Mouse (Mus musculus) limb, embryonic 11.5 days (tissue): ENCODE results near the gene Emilin3. TPM values are rescaled to one million over a fixed set of nuclear protein-coding genes. Genes with fewer than 3 reads are reported as not detected.

Experiments
- ATAC-seq: fragments of 200-750 bp; cut with Nextera tagmentation; 2 replicates; pipeline ENCODE4 v1.8.0; 2017; ENCODE audit warnings: low read depth; ENCODE audit not compliant: insufficient number of reproducible peaks, low FRiP score, low TSS enrichment
- DNase-seq: peaks from one replicate; pipeline ENCODE4 v3.0.0-alpha.2; 2015; ENCODE audit warnings: low spot score
- H3K27ac ChIP-seq: fragments of 300-500 bp; sonication (generic); replicated peaks from 2 replicates; pipeline ENCODE4 v1.5.1; 2014; ENCODE audit warnings: low read depth, mild to moderate bottlenecking, low read length
- H3K27me3 ChIP-seq: fragments of 300-500 bp; sonication (generic); 2 replicates; pipeline ENCODE4 v1.6.1; 2014; ENCODE audit warnings: mild to moderate bottlenecking, low read length, mixed read lengths; ENCODE audit not compliant: control insufficient read depth, insufficient read depth
- H3K36me3 ChIP-seq: fragments of 300-500 bp; sonication (generic); 2 replicates; pipeline ENCODE4 v1.6.1; 2014; ENCODE audit warnings: mild to moderate bottlenecking, low read length, moderate library complexity, mixed read lengths; ENCODE audit not compliant: control insufficient read depth, insufficient read depth
- H3K4me1 ChIP-seq: fragments of 300-500 bp; sonication (generic); 2 replicates; pipeline ENCODE4 v1.6.1; 2014; ENCODE audit warnings: low read length, mixed read lengths; ENCODE audit not compliant: control insufficient read depth, insufficient read depth
- H3K4me2 ChIP-seq: fragments of 300-500 bp; sonication (generic); 2 replicates; pipeline ENCODE4 v1.6.1; 2014; ENCODE audit warnings: low read depth, mild to moderate bottlenecking, moderate library complexity; ENCODE audit not compliant: severe bottlenecking
- H3K4me3 ChIP-seq: fragments of 300-500 bp; sonication (generic); 2 replicates; pipeline ENCODE4 v1.5.1; 2014; ENCODE audit warnings: low read depth, low read length
- H3K9ac ChIP-seq: fragments of 300-500 bp; sonication (generic); 2 replicates; pipeline ENCODE4 v1.6.1; 2014; ENCODE audit warnings: mild to moderate bottlenecking, low read length
- H3K9me3 ChIP-seq: fragments of 300-500 bp; sonication (generic); 2 replicates; pipeline ENCODE4 v1.6.1; 2016; ENCODE audit warnings: low read length; ENCODE audit not compliant: control insufficient read depth
- WGBS: fragments of 180-500 bp; shearing (Covaris S2); extraction: QIAGEN DNeasy Blood & Tissue Kit; methylation state at CpG from one replicate; pipeline ENCODE4 v1.1.7; 2014; 5-methylcytosine and 5-hydroxymethylcytosine counted together
- polyA plus RNA-seq: library from polyadenylated mRNA; unstranded; fragments of >200 nt; fragmentation: Nextera tagmentation; extraction: Ambion mirVana; gene quantifications from 2 replicates; pipeline ENCODE4 v1.2.1, GENCODE M21; 2014

Emilin3 gene
- polyA plus RNA-seq, 1 experiment from 2014 or later, result 3.8 TPM

DNA sequence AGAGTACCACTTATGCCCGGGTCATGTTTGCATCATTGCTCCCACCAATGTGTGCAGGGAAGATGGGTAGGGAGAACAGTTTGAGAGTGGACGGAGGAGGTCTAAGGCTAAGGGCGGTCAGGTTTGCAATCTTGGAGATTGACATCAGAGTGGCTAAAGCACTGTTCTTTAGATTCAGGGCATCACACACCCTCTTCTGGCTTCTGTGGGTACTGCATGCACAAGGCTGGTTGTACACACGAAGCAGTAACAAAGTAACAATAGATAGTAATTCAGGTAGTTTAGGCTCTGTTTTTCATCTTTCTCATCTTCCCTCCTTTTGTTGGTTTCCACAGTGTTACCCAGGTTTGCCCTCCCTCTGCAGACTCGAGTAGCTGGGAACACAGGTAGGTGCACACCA, 19.2 kb upstream of the Emilin3 start:
- Histone ChIP-seq H3K9me3 (no peaks in the 10 kb centered on the region), H3K27me3 (no peaks in the 10 kb centered on the region), H3K4me2 (no peak overlapping the region), H3K9ac (no peak overlapping the region), H3K4me1 (peaks cover 11% of the 10 kb centered on the region; the same call in 1 of the 2 replicates), H3K4me3 (no peak overlapping the region), H3K36me3 (no peaks in the 10 kb centered on the region), H3K27ac (no peak overlapping the region)
- DNase-seq (no peak), ATAC-seq (no peak)
- 94% methylated on average over 5 of the region's 5 CpGs for WGBS

DNA sequence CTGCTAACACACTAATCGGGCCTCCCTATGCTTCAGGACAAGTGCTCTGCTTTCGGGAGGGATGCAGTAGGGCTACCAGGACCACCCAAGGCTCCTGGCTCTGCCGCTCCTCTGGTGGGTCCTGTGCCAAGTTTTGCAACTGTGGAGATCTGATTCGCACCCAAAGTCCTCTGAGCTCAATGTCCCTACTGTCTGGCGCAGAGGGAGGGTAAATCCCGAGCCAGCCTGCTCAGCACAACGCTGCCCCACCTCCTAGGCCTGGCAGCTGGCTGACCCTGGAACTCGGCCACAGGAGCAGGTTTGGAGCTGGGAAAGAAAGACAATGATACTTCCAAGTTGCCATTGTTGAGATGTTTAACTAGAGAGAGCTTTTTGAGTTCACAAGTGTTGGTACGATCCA, 13.1 kb upstream of the Emilin3 start:
- no peak overlapping the region for H3K9ac ChIP-seq
- ATAC-seq (no peak), DNase-seq (no peak)
- no peak overlapping the region for H3K4me2 ChIP-seq
- 81% methylated on average over 9 of the region's 9 CpGs for WGBS
- H3K36me3 ChIP-seq, result no peaks in the 10 kb centered on the region
- no peak overlapping the region for H3K27ac ChIP-seq
- H3K9me3 ChIP-seq, result no peaks in the 10 kb centered on the region
- H3K27me3 ChIP-seq, result no peaks in the 10 kb centered on the region
- H3K4me1 ChIP-seq, result no peaks in the 10 kb centered on the region
- H3K4me3 ChIP-seq, result no peak overlapping the region

DNA sequence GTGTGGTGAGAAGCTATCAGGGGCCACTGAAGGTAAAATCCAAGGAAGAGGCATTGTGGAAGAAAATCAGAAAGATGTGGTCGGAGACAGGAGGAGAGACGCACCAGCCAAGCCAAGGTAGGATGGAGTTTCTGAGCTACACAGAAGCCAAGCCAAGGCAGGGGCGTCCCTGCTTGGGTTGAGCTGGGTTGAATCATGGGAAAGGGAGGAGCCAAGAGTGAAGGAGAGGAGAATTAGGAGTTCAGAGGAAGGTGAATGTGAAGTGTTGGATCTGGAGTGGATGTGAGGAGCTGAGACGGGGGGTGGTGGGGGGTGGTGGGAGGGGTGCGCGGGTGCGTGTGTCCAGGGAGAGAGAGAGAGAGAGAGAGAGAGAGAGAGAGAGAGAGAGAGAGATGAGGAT, 9.2 kb upstream of the Emilin3 start:
- H3K4me3 ChIP-seq, result no peak overlapping the region
- H3K27me3 ChIP-seq, result no peaks in the 10 kb centered on the region
- ATAC-seq (no peak), DNase-seq (no peak)
- no peaks in the 10 kb centered on the region for H3K4me1 ChIP-seq
- no peak overlapping the region for H3K4me2 ChIP-seq
- WGBS, result 58% methylated on average over 7 of the region's 7 CpGs
- H3K9me3 ChIP-seq, result no peaks in the 10 kb centered on the region
- no peak overlapping the region for H3K27ac ChIP-seq
- H3K9ac ChIP-seq, result no peak overlapping the region
- H3K36me3 ChIP-seq, result no peaks in the 10 kb centered on the region

DNA sequence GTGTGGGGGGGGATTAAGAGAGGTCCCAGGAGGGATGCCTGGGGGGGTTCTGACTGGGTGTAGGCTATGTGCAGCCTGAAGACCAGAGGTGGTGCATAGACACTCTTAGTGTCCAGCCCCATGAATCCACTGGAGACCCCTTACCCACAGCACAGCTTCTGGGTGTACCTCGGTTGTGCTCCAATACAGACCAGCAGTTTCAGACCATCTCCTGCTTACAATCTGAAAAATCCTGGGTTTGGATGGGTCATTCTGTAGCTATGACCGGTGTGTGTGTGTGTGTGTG, 6.7 kb upstream of the Emilin3 start:
- no peak for ATAC-seq
- no peak overlapping the region for H3K4me2 ChIP-seq
- H3K9me3 ChIP-seq, result no peaks in the 10 kb centered on the region
- no peak overlapping the region for H3K4me3 ChIP-seq
- H3K27ac ChIP-seq, result no peak overlapping the region
- DNase-seq, result no peak
- no peak overlapping the region for H3K9ac ChIP-seq
- H3K27me3 ChIP-seq, result no peaks in the 10 kb centered on the region
- H3K4me1 ChIP-seq, result peaks cover 5% of the 10 kb centered on the region; the same call in 1 of the 2 replicates
- WGBS, result 83% methylated on average over 2 of the region's 2 CpGs
- H3K36me3 ChIP-seq, result no peaks in the 10 kb centered on the region

DNA sequence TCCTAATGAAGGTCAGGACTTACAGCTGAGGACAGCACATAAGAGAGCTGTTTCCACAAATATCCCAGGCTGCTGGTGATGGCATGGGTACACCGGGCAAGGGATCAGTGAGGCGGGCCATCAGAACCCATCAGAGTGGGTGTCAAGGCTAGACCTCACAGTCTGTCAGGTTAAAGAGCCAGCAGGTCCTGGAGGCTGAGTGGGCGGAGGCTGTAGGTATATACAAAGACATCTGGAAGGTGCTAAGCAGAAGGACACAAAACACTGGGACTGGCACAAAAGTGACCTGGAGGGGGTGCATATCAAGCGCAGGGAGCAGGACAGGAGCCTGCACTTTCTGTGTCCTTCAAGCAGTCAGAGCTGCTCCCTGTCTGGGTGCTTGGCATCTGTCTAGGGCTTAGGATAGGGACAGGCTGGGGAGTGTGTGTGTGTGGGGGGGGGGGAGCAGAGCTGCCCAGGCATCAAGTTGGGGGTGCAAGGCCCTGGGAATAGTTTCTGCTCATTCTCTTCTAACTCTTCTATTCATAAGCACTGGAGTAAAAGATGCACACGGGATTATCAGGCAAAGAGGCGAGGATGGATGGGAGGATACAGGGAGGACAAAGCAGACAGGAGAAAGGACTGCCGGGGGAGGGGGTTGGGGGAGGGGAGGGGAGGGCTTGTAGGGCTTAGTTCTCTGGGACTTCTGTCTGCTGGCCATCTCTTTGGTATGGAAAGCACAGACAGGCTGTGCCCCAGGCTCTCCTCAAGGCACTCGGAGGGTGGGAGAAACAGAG, 6.2 kb upstream of the Emilin3 start:
- peaks cover 5% of the 10 kb centered on the region; the same call in 1 of the 2 replicates for H3K4me1 ChIP-seq

DNA sequence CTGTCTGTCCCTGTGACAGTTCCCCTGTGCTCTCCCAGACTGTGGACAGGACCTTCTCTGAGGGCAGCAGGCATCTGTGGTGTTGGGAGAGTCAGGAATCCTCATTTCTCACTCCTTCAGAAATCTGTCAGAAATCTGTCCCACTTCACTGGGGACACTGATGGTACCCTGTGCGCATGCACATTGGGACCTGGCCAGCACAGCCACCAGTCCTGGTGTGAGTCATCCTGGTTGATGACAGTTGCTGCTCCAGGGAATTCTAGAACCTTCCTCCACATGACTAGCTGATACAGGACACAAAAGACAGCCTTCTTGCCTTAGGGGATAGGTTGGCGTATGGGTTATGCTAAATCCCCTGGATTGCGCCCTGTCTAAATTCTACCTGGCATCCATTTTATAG, 5.2 kb upstream of the Emilin3 start:
- Histone ChIP-seq H3K9me3 (no peaks in the 10 kb centered on the region), H3K27me3 (0 out of 2 replicates have a peak, but pooled peaks cover 2% of the 10 kb centered on the region), H3K4me2 (no peak overlapping the region), H3K36me3 (no peaks in the 10 kb centered on the region), H3K9ac (no peak overlapping the region), H3K4me3 (no peak overlapping the region), H3K4me1 (peaks cover 11% of the 10 kb centered on the region), H3K27ac (no peak overlapping the region)
- ATAC-seq, result no peak
- DNase-seq, result no peak
- 91% methylated on average over 3 of the region's 3 CpGs for WGBS

More for the DNA sequence above, 6.2 kb upstream of the Emilin3 start:
- Histone ChIP-seq H3K4me2 (no peak overlapping the region), H3K36me3 (no peaks in the 10 kb centered on the region), H3K27me3 (no peaks in the 10 kb centered on the region), H3K9ac (no peak overlapping the region), H3K27ac (no peak overlapping the region), H3K9me3 (no peaks in the 10 kb centered on the region), H3K4me3 (no peak overlapping the region)
- no peak for DNase-seq
- no peak for ATAC-seq
- 60% methylated on average over 8 of the region's 8 CpGs for WGBS

DNA sequence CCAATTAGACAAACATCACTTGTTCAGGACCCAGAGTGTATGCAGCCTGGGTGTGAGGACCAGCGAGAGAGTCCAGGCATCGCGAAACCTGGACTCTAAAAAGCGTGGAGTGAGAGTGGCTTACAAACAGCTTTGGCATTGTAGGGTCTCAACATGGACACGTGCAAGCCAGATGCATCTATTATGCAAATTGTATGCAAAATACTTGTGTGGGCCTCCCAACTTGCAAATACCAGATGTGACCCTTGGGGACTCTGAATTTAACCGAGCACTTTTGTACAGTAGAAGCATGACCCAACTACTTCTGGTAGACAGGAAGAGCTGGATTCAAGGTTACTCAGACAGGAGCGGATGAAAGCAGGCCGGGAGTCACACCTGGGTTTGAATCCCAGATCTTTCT, 4.6 kb upstream of the Emilin3 start:
- Histone ChIP-seq H3K36me3 (no peaks in the 10 kb centered on the region), H3K4me3 (no peak overlapping the region), H3K4me2 (no peak overlapping the region), H3K4me1 (peaks cover 15% of the 10 kb centered on the region), H3K27me3 (0 out of 2 replicates have a peak, but pooled peaks cover 6% of the 10 kb centered on the region), H3K27ac (no peak overlapping the region), H3K9ac (no peak overlapping the region), H3K9me3 (no peaks in the 10 kb centered on the region)
- DNase-seq (no peak), ATAC-seq (no peak)
- 87% methylated on average over 8 of the region's 8 CpGs for WGBS

DNA sequence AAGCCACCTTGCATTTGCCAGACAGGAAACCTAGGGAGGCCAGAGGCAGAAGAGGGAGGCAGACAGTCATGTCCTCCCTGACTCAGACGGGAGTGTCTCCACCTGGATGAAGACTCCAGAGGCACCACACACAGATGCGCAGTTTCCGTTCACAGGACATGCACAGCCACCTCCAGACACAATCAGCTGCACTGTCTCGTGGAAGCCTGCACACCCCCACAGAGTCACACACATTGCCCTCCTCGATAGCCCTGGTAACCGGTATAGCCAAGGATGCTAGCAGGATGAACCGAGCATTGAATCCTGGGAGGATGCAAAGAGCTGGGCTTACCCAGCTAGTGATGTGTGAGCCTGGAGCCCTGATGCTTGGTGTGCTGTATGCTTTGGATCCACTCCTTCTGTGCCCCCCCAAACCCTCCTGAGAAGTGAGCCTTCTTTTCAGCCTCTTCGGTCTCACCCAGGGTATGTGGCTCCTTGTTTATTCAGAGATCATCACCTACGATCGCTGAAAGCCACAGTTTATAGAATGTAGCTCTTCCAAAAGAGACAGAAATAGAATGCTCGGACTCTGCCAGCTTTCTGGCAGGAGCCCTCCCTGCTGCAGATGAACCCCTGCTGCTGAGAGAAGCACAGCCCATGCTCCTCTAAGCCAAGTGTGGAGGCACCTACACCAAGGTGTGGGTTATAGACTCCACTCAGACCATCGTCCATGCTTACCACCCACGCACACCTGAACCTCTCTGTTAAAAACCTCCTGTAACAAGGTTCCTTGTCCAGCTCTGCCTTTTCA, 3.9 kb upstream of the Emilin3 start:
- Histone ChIP-seq H3K9ac (no peak overlapping the region), H3K27ac (no peak overlapping the region), H3K4me3 (no peak overlapping the region), H3K36me3 (no peaks in the 10 kb centered on the region), H3K27me3 (0 out of 2 replicates have a peak, but pooled peaks cover 6% of the 10 kb centered on the region), H3K9me3 (no peaks in the 10 kb centered on the region), H3K4me2 (no peak overlapping the region), H3K4me1 (peaks cover 17% of the 10 kb centered on the region)
- ATAC-seq, result no peak
- 76% methylated on average over 13 of the region's 13 CpGs for WGBS
- no peak for DNase-seq
